Comparison of ENCODE assay signal across 31 mouse cellular contexts in genomic region chr2:101580027-101580426, GRCm38 (mm10). TPM values are rescaled to one million over a fixed set of nuclear protein-coding genes. Genes with fewer than 3 reads are reported as not detected.
A peak's percentile ranks its signal among the peaks of the same experiment; 100 is the strongest.
DNase-seq lines count a peak whose midpoint lies in the region; ATAC-seq lines count a peak whose summit lies in the region.
"Had no signal": no experiment of that assay in that cellular context is flagged by ENCODE, and none has a peak within 500 bp of the region (broad histone marks: within the 10 kb centered on the region; RNA-seq: fewer than 3 reads in every experiment).

No protein-coding gene starts in this region.

- no peaks in the 10 kb centered on the region for H3K27me3 ChIP-seq in forebrain, embryonic 14.5 days (replicated peaks; ENCODE audit: control insufficient read depth, insufficient read depth, low read length)
- H3K27me3 ChIP-seq in forebrain, embryonic 12.5 days = peaks cover 4% of the 10 kb centered on the region; the same call in 1 of the 2 replicates
- no peaks in the 10 kb centered on the region for H3K27me3 ChIP-seq in embryonic facial prominence, embryonic 14.5 days (replicated peaks; ENCODE audit: control insufficient read depth, insufficient read depth, low read length)
- H3K27me3 ChIP-seq: embryonic facial prominence, embryonic 13.5 days; hindbrain, embryonic 13.5 days; intestine, embryonic 15.5 days had no signal

- no peaks in the 10 kb centered on the region for H3K9me3 ChIP-seq in forebrain, embryonic 14.5 days (replicated peaks; ENCODE audit: control insufficient read depth, low read length)
- H3K9me3 ChIP-seq in forebrain, embryonic 12.5 days = no peaks in the 10 kb centered on the region
- no peaks in the 10 kb centered on the region for H3K9me3 ChIP-seq in embryonic facial prominence, embryonic 14.5 days (ENCODE audit: control insufficient read depth, low read length)
- H3K9me3 ChIP-seq: embryonic facial prominence, embryonic 13.5 days; hindbrain, embryonic 10.5 days; hindbrain, embryonic 13.5 days; intestine, embryonic 15.5 days had no signal

- no peaks in the 10 kb centered on the region for H3K36me3 ChIP-seq in forebrain, embryonic 14.5 days (ENCODE audit: control insufficient read depth, insufficient read depth, low read length)
- H3K36me3 ChIP-seq in forebrain, embryonic 12.5 days (replicated peaks) = no peaks in the 10 kb centered on the region
- no peaks in the 10 kb centered on the region for H3K36me3 ChIP-seq in embryonic facial prominence, embryonic 14.5 days (ENCODE audit: control insufficient read depth, insufficient read depth, low read length)
- H3K36me3 ChIP-seq: hindbrain, embryonic 10.5 days; hindbrain, embryonic 13.5 days; intestine, embryonic 15.5 days had no signal

- no peak overlapping the region for H3K9ac ChIP-seq in forebrain, embryonic 14.5 days (ENCODE audit: low read length)
- no peak overlapping the region for H3K9ac ChIP-seq in forebrain, embryonic 12.5 days
- H3K9ac ChIP-seq in embryonic facial prominence, embryonic 14.5 days (ENCODE audit: low read depth, low read length) = 0 out of 2 replicates have a peak overlapping the region, but pooled peaks have one; percentile 19
- H3K9ac ChIP-seq: embryonic facial prominence, embryonic 13.5 days; hindbrain, embryonic 13.5 days; intestine, embryonic 15.5 days had no signal

- H3K4me1 ChIP-seq in forebrain, embryonic 14.5 days (ENCODE audit: control insufficient read depth, insufficient read depth, low read length) = no peaks in the 10 kb centered on the region
- H3K4me1 ChIP-seq in forebrain, embryonic 12.5 days = no peaks in the 10 kb centered on the region
- no peaks in the 10 kb centered on the region for H3K4me1 ChIP-seq in embryonic facial prominence, embryonic 14.5 days (ENCODE audit: control insufficient read depth, insufficient read depth, low read length)
- H3K4me1 ChIP-seq: embryonic facial prominence, embryonic 13.5 days; hindbrain, embryonic 10.5 days; hindbrain, embryonic 13.5 days; intestine, embryonic 15.5 days had no signal

- ATAC-seq in forebrain, embryonic 14.5 days = peak; percentile 52; the same call in 1 of the 2 replicates
- no peak for ATAC-seq in forebrain, embryonic 12.5 days (ENCODE audit: low FRiP score)
- no peak for ATAC-seq in embryonic facial prominence, embryonic 14.5 days (ENCODE audit: low read depth)
- ATAC-seq: activated CD4-positive, CD25-positive, alpha-beta regulatory T cell, adult 4 months; CD4-positive, CD25-positive, alpha-beta regulatory T cell, adult 4 months; hindbrain, embryonic 16.5 days; intestine, embryonic 15.5 days had no signal

- DNase-seq in forebrain, embryonic 14.5 days (ENCODE audit: low spot score) = no peak
- peak; percentile 21 for DNase-seq in heart, adult 11 months
- no peak for DNase-seq in heart, adult 8-10 months (ENCODE audit: low spot score)
- peak; percentile 59 for DNase-seq in Muller cell, postnatal 12 days (ENCODE audit: inconsistent ontology term)
- DNase-seq in embryonic facial prominence, embryonic 14.5 days (ENCODE audit: low spot score) = no peak
- no peak for DNase-seq in spleen, postnatal 36 days (ENCODE audit: low spot score in 2 of 2)
- DNase-seq: adrenal gland, adult 8-10 months; adrenal gland, postnatal 25 days; cerebellum, adult 11-12 months; cerebellum, adult 8-10 months; cerebellum, postnatal 10 days; gastrocnemius, postnatal 25 days; heart, adult 2 months; heart, postnatal 36 days; kidney, adult 11 months; kidney, adult 8-10 months had no signal

- H3K4me2 ChIP-seq in forebrain, embryonic 14.5 days (ENCODE audit: low read length) = no peak overlapping the region
- H3K4me2 ChIP-seq in forebrain, embryonic 12.5 days = no peak overlapping the region
- no peak overlapping the region for H3K4me2 ChIP-seq in embryonic facial prominence, embryonic 14.5 days (ENCODE audit: low read depth, low read length)
- H3K4me2 ChIP-seq: embryonic facial prominence, embryonic 13.5 days; heart, embryonic 11.5 days; hindbrain, embryonic 13.5 days; intestine, embryonic 15.5 days had no signal

- 73% methylated on average over 2 of the region's 2 CpGs for WGBS in forebrain, embryonic 14.5 days
- 73% methylated on average over 2 of the region's 2 CpGs for WGBS in forebrain, embryonic 12.5 days
- 56% methylated on average over 2 of the region's 2 CpGs for WGBS in embryonic facial prominence, embryonic 14.5 days

- H3K4me3 ChIP-seq in forebrain, embryonic 14.5 days (ENCODE audit: low read depth, low read length) = no peak overlapping the region
- H3K4me3 ChIP-seq in forebrain, embryonic 12.5 days (replicated peaks) = no peak overlapping the region
- no peak overlapping the region for H3K4me3 ChIP-seq in embryonic facial prominence, embryonic 14.5 days (ENCODE audit: low read depth, low read length)
- H3K4me3 ChIP-seq: embryonic facial prominence, embryonic 13.5 days; heart, adult 2 months; hindbrain, embryonic 10.5 days; hindbrain, embryonic 13.5 days; intestine, embryonic 15.5 days had no signal

- no peak overlapping the region for H3K27ac ChIP-seq in forebrain, embryonic 14.5 days (ENCODE audit: low read depth, low read length)
- no peak overlapping the region for H3K27ac ChIP-seq in forebrain, embryonic 12.5 days
- H3K27ac ChIP-seq in embryonic facial prominence, embryonic 14.5 days (replicated peaks; ENCODE audit: low read depth, low read length) = no peak overlapping the region
- H3K27ac ChIP-seq: embryonic facial prominence, embryonic 13.5 days; heart, adult 2 months; hindbrain, embryonic 10.5 days; hindbrain, embryonic 13.5 days; intestine, embryonic 15.5 days had no signal

RNA-seq across cellular contexts. Expression of gene Rag2, which starts 44.5 kb away (rescaled TPM):
- 0.14 TPM in 1 of 2 replicates, not detected in the other for polyA plus RNA-seq in forebrain, embryonic 14.5 days (2014; fragmentation: Nextera tagmentation; extraction: Ambion mirVana)
- not detected in 2 replicates for polyA plus RNA-seq in forebrain, embryonic 12.5 days (2016; fragmentation: Nextera tagmentation; extraction: Ambion mirVana)
- total RNA-seq in heart, adult 8-10 months (2022) = not detected
- 0.07 and 0.11 TPM in 2 replicates for polyA plus RNA-seq in embryonic facial prominence, embryonic 14.5 days (2014; fragmentation: Nextera tagmentation; extraction: Ambion mirVana)
- total RNA-seq: adrenal gland, adult 8-10 months; adrenal gland, postnatal 25 days; gastrocnemius, adult 8-10 months; gastrocnemius, postnatal 25 days; heart, adult 2 months; heart, postnatal 36 days; MEL had no signal
- polyA plus RNA-seq: activated CD4-positive, CD25-positive, alpha-beta regulatory T cell, adult 4 months; C2C12; embryonic facial prominence, embryonic 13.5 days; gonadal fat pad, adult 2 months; heart, adult 2 months; heart, embryonic 11.5 days; heart, embryonic 14.5 days; heart, postnatal 0 days; hindbrain, embryonic 10.5 days; hindbrain, embryonic 16.5 days had no signal

Comparison
In these comparisons a context has a peak if more than half of its experiments do, and no peak if none do; other contexts are left out.
1. DNase-seq: peak in heart, adult 11 months (single experiment) and Muller cell, postnatal 12 days (single experiment); none in forebrain, embryonic 14.5 days (single experiment), heart, adult 8-10 months (single experiment), embryonic facial prominence, embryonic 14.5 days (single experiment) and spleen, postnatal 36 days (0 of 2).